Mouse (Mus musculus) intestine, postnatal 0 days (tissue): ENCODE measurements at regions not wholly inside any gene's neighbourhood (a gene's known extent, or its start where the extent isn't known, plus 50 kb on each side); places are given as distances from the start of the nearest gene placed in this dataset.
A peak's percentile ranks its signal among the peaks of the same experiment; 100 is the strongest.

ENCODE experiments used
- ATAC-seq: fragments of 200-750 bp; cut with Nextera tagmentation; 2 replicates; pipeline ENCODE4 v1.8.0; 2017; ENCODE audit warnings: mild to moderate bottlenecking, moderate TSS enrichment, moderate library complexity
- H3K27ac ChIP-seq: fragments of 300-500 bp; sonication (generic); 2 replicates; pipeline ENCODE4 v1.5.1; 2014; ENCODE audit warnings: mild to moderate bottlenecking, low read depth, low read length, moderate library complexity
- H3K27me3 ChIP-seq: fragments of 300-500 bp; sonication (generic); replicated peaks from 2 replicates; pipeline ENCODE4 v1.6.1; 2014; ENCODE audit warnings: low read length, mixed read lengths; ENCODE audit not compliant: control insufficient read depth, insufficient read depth
- H3K36me3 ChIP-seq: fragments of 300-500 bp; sonication (generic); 2 replicates; pipeline ENCODE4 v1.6.1; 2014; ENCODE audit warnings: mild to moderate bottlenecking, moderate library complexity; ENCODE audit not compliant: control insufficient read depth, insufficient read depth
- H3K4me1 ChIP-seq: fragments of 300-500 bp; sonication (generic); replicated peaks from 2 replicates; pipeline ENCODE4 v1.6.1; 2014; ENCODE audit warnings: antibody characterized with exemption, low read length, mixed read lengths; ENCODE audit not compliant: control insufficient read depth, insufficient read depth
- H3K4me2 ChIP-seq: fragments of 300-500 bp; sonication (generic); replicated peaks from 2 replicates; pipeline ENCODE4 v1.6.1; 2014; ENCODE audit warnings: low read depth, mild to moderate bottlenecking, moderate library complexity
- H3K4me3 ChIP-seq: fragments of 300-500 bp; sonication (generic); 2 replicates; pipeline ENCODE4 v1.5.1; 2014; ENCODE audit warnings: low read depth, low read length
- H3K9ac ChIP-seq: fragments of 300-500 bp; sonication (generic); 2 replicates; pipeline ENCODE4 v1.6.1; 2014; ENCODE audit warnings: mild to moderate bottlenecking, low read depth, low read length
- H3K9me3 ChIP-seq: fragments of 300-500 bp; sonication (generic); 2 replicates; pipeline ENCODE4 v1.6.1; 2016; ENCODE audit warnings: mixed run types; ENCODE audit not compliant: control insufficient read depth
- CTCF ChIP-seq: sonication (generic); IDR thresholded peaks from 2 replicates; pipeline ENCODE4 v1.5.1; 2016; ENCODE audit warnings: low read depth, mild to moderate bottlenecking, control low read depth, antibody characterized with exemption, moderate library complexity
- WGBS: fragments of 180-500 bp; shearing (Covaris S2); extraction: QIAGEN DNeasy Blood & Tissue Kit; methylation state at CpG from one replicate; pipeline ENCODE4 v1.1.7; 2014; 5-methylcytosine and 5-hydroxymethylcytosine counted together

DNA sequence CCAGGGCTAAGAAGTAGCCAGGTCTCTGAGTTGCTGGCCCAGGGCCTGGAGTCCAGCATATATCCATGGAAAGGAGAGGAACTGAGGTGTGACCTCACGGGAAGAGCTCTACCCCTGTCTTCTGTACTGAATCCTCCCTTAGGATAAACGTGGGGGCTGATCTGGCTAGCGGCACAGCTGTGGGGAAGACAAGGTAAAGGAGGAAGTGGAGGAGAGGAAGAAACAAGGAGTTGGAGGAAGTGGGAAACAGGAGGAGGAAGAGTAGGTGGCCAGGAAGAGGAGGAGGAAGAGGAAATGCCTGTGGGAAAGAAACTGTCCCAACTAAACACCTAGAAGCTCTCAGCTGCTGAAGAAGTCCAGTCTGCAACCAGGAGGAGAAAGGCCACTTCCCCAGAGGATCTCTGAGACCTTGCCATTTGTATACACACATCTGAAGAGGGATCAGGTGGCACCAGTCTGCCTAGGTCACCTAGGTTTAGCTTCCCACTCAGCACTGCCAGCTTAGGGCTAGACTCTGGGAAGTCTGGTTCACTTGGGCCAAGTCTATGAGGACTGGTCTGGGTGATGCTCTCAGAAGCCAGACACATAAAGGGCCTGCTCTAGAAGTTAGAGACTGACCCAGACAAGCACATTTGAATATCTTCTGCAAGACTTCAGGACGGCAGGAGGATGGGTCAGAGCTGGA, 100.6 kb upstream of the Jun start:
- H3K4me3 ChIP-seq, result no peak overlapping the region
- H3K4me2 ChIP-seq, result no peak overlapping the region
- H3K4me1 ChIP-seq, result peaks cover 13% of the 10 kb centered on the region
- ATAC-seq, result no peak
- H3K9me3 ChIP-seq, result no peaks in the 10 kb centered on the region
- no peak overlapping the region for H3K27ac ChIP-seq
- H3K36me3 ChIP-seq, result no peaks in the 10 kb centered on the region
- 78% methylated on average over 4 of the region's 4 CpGs for WGBS
- H3K27me3 ChIP-seq, result no peaks in the 10 kb centered on the region
- TF ChIP-seq CTCF, result no peak
- H3K9ac ChIP-seq, result no peak overlapping the region

DNA sequence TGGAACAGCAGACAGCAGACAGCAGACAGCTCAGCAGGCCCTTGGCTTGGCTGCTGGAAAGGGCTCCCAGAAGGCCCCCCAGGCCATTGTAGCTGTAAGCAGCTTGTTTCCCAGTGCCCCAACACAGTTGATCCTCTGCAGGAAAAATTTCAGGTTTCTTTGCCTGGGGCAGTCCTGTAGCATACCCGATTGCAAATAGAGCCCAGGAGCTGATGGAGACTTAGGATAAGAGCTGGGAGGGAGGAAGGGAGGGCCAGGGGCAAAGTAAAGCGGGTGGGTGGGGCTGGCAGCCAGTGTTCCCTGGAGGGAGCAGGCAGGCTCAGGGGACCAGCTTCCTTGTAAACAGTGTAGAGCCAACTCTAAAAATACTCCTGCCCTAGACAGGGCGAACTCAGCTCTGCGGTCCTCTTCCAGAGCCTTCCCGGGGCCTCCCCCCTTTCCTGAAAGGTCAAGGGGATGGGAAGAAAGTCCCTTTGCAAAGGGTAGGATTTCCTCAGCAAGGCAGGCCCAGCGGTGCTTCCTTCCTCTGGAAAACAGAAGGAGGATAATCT, 101.8 kb upstream of the Jun start:
- H3K4me1 ChIP-seq, result peaks cover 13% of the 10 kb centered on the region
- peak overlapping the region; percentile 5; the same call in 1 of the 2 replicates for H3K27ac ChIP-seq
- no peaks in the 10 kb centered on the region for H3K36me3 ChIP-seq
- no peak overlapping the region for H3K9ac ChIP-seq
- H3K4me3 ChIP-seq, result no peak overlapping the region
- peak; percentile 54; the same call in 1 of the 2 replicates for ATAC-seq
- no peak for TF ChIP-seq CTCF
- WGBS, result 10% methylated on average over 6 of the region's 6 CpGs
- H3K9me3 ChIP-seq, result no peaks in the 10 kb centered on the region
- no peak overlapping the region; the same call in 1 of the 2 replicates for H3K4me2 ChIP-seq
- H3K27me3 ChIP-seq, result no peaks in the 10 kb centered on the region

DNA sequence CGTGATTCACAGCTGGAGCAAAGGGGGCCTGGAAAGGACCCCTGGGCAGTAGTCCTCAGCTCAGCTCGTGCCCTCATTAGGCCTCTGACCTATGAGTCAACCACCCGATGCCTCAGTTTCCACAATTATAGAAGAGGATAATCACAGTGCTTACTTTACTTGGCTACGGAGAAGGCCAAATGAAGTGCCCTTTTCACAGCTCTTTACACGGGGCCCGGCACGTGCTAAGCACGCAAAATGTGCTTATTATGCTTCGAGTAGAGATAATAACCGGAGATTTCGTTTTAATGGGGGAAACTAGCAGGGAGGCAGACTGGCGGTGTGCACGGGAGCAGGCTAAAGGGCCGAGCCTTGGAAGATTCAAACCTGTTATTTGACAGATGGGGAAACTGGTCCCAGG, 102.4 kb upstream of the Jun start:
- TF ChIP-seq CTCF, result no peak
- no peak overlapping the region for H3K9ac ChIP-seq
- 57% methylated on average over 14 of the region's 14 CpGs for WGBS
- H3K9me3 ChIP-seq, result no peaks in the 10 kb centered on the region
- ATAC-seq, result no peak
- no peaks in the 10 kb centered on the region for H3K36me3 ChIP-seq
- no peak overlapping the region for H3K4me3 ChIP-seq
- H3K27ac ChIP-seq, result peak overlapping the region; percentile 5; the same call in 1 of the 2 replicates
- no peak overlapping the region; the same call in 1 of the 2 replicates for H3K4me2 ChIP-seq
- peaks cover 13% of the 10 kb centered on the region for H3K4me1 ChIP-seq
- H3K27me3 ChIP-seq, result no peaks in the 10 kb centered on the region

DNA sequence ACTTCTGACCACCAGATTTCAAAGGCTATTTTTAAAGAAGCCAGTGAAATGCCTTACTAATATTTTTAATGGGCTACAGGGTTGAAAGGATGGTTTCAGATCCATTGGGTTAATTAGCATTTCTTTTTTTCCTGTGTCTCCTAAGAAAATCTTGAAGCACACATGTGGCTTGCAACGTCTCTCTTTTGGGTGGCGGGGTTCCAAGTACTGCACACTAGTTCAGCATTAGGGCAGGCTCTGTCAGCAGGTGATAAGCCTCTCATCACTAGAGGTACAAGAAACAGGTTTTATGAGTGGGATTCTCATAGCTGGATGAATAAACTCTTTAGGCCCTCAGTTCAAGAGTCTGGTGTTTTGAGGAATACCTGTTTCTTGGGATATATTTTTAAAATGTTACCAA, 103.2 kb upstream of the Jun start:
- no peak for TF ChIP-seq CTCF
- no peak overlapping the region for H3K9ac ChIP-seq
- WGBS, result 73% methylated on average over 2 of the region's 2 CpGs
- no peaks in the 10 kb centered on the region for H3K27me3 ChIP-seq
- H3K36me3 ChIP-seq, result no peaks in the 10 kb centered on the region
- H3K27ac ChIP-seq, result no peak overlapping the region
- no peak for ATAC-seq
- H3K9me3 ChIP-seq, result no peaks in the 10 kb centered on the region
- no peak overlapping the region for H3K4me2 ChIP-seq
- peaks cover 20% of the 10 kb centered on the region for H3K4me1 ChIP-seq
- no peak overlapping the region for H3K4me3 ChIP-seq

DNA sequence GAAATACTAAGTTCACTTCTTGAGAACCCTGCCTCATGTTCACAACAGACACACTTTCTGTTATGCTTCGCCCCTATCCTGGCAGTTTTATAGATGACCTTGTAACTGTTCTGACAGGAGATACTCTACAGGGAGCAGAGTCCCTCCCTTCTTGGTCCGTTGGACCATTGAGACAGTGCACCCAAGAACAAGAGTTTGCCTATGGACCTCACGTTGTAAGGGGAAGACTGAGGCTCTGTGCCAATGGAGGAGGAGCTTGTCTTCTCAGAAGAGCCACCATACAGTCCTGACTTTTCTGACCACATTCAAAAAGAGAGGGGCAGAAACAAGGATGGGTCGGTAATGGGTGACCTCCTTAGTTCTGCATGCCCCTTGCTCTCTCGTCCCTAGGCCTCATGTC, 103.8 kb upstream of the Jun start:
- H3K27ac ChIP-seq, result no peak overlapping the region
- no peak overlapping the region for H3K4me3 ChIP-seq
- ATAC-seq, result no peak; the same call in 1 of the 2 replicates
- H3K4me1 ChIP-seq, result peaks cover 24% of the 10 kb centered on the region
- H3K36me3 ChIP-seq, result no peaks in the 10 kb centered on the region
- no peaks in the 10 kb centered on the region for H3K9me3 ChIP-seq
- no peak overlapping the region for H3K9ac ChIP-seq
- TF ChIP-seq CTCF, result no peak
- 62% methylated on average over 5 of the region's 5 CpGs for WGBS
- no peaks in the 10 kb centered on the region for H3K27me3 ChIP-seq
- H3K4me2 ChIP-seq, result no peak overlapping the region

DNA sequence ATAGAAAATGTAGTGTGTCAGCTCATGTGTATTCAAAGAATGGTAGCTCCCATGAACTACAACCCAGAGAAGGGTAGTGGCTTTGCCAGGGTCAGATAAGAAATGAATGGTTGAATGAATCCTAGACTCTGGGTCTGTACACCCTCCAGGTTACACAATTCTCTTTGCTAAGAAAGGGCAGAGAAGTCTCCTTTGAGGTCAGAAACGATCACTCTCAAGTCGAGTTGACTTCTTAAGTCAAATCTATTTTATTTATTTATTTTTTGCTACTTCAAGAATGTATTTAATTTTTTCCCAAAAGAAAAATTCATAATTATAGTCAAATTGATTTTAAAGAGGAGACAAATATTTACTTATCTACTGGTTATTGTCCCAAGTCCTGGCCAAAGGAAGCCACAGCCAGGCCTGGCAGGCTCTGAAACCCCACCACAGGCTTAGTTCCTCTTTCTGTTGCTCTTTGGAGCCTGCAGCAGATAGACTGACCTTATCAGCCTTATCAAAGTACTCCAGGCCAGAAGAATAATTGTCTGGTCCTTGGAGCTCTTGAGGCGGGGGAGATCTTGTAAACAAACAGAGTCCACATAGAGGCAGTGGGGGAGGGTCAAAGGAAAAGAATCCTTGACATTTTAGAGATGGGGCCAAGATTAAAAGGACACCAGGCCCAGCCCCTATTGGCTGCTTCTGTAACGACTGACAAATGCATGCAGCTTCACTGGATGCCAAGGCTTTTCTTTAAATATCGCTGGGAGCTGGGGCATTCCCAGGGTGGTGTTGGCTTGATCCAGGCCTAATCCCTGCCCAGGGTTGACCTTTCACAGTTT, 104.6 kb upstream of the Jun start:
- WGBS, result 24% methylated on average over 5 of the region's 5 CpGs

More for the DNA sequence above, 104.6 kb upstream of the Jun start:
- ATAC-seq, result no peak
- Histone ChIP-seq H3K9ac (no peak overlapping the region), H3K4me3 (no peak overlapping the region), H3K4me1 (peaks cover 24% of the 10 kb centered on the region), H3K36me3 (no peaks in the 10 kb centered on the region), H3K4me2 (no peak overlapping the region), H3K27me3 (no peaks in the 10 kb centered on the region), H3K9me3 (no peaks in the 10 kb centered on the region), H3K27ac (no peak overlapping the region)
- TF ChIP-seq CTCF, result peak; percentile 11; the same call in 1 of the 2 replicates
